Mouse (Mus musculus): ENCODE data around the gene Actl7b. TPM values are rescaled to one million over a fixed set of nuclear protein-coding genes. Genes with fewer than 3 reads are reported as not detected.

Actl7b gene
- polyA plus RNA-seq, 1 experiment, result not detected

DNA sequence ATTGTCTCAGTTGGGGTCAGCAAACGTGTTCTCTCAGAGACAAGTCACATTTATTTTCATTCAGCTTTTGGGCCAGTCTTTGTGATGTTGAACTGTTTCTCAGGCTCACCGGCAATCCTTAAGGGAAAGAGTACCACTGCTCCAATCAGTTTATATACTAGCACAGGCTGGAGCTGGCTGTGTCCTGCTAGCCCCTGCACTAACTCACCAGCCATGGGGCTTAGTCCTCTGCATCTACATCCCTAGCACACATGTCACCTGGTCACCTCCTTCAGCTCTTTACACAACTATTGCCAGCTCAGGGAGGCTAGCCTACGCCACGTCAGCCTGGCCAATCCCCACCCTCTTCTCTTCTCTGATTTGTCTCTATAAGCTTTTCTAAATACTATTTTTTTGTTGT, 1.5 kb upstream of the Actl7b start:
- H3K4me1 ChIP-seq (ENCODE audit: control insufficient read depth, insufficient read depth, low read length), result no peaks in the 10 kb centered on the region
- no peak for TF ChIP-seq POLR2A (IDR thresholded peaks at IDR 0.05; ENCODE audit: low read depth, low read length)
- no peak for TF ChIP-seq CTCF (IDR thresholded peaks at IDR 0.05; ENCODE audit: borderline replicate concordance, insufficient read depth, low read length)
- H3K4me3 ChIP-seq (ENCODE audit: insufficient read depth, low read length), result no peak overlapping the region
- no peak overlapping the region for H3K27ac ChIP-seq (ENCODE audit: insufficient read depth, low read length)

DNA sequence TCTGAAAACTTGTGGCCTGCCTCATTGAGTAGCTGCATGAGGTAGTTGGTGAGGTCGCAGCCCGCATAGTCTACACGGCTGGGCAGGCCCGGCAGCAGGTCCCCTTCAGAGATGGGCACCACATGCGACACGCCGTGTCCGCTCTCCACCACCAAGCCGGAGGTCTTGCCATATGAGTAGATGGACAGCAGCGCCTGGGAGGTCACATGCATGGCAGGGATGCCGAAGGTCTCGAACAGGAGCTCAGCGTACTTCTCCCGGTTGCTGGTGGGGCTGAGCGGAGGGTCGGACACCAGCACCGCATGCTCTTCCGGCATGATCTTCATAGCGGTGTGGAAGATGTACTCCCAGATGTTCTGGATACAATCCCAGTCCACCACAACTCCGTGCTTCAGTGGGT, 632 bp downstream of the Actl7b start:
- no peak for TF ChIP-seq POLR2A (IDR thresholded peaks at IDR 0.05; ENCODE audit: low read depth, low read length)
- TF ChIP-seq CTCF (IDR thresholded peaks at IDR 0.05; ENCODE audit: borderline replicate concordance, insufficient read depth, low read length), result no peak
- Histone ChIP-seq H3K27ac (ENCODE audit: insufficient read depth, low read length) (no peak overlapping the region), H3K4me3 (ENCODE audit: insufficient read depth, low read length) (no peak overlapping the region), H3K4me1 (ENCODE audit: control insufficient read depth, insufficient read depth, low read length) (no peaks in the 10 kb centered on the region)

GRCm38 (mm10) chr4:56740020-56740485, 1.2 kb downstream of the Actl7b start, which contains the start of gene Gm26657:
Gene Gm26657 (plus strand): TSS chr4:56740070.
- H3K4me1 ChIP-seq (ENCODE audit: control insufficient read depth, insufficient read depth, low read length), result no peaks in the 10 kb centered on the region
- H3K4me3 ChIP-seq (ENCODE audit: insufficient read depth, low read length), result no peak within 1 kb of the TSS
- H3K27ac ChIP-seq (ENCODE audit: insufficient read depth, low read length), result no peak within 1 kb of the TSS
- TF ChIP-seq CTCF (IDR thresholded peaks at IDR 0.05; ENCODE audit: borderline replicate concordance, insufficient read depth, low read length), result no peak
- TF ChIP-seq POLR2A (IDR thresholded peaks at IDR 0.05; ENCODE audit: low read depth, low read length), result no peak

DNA sequence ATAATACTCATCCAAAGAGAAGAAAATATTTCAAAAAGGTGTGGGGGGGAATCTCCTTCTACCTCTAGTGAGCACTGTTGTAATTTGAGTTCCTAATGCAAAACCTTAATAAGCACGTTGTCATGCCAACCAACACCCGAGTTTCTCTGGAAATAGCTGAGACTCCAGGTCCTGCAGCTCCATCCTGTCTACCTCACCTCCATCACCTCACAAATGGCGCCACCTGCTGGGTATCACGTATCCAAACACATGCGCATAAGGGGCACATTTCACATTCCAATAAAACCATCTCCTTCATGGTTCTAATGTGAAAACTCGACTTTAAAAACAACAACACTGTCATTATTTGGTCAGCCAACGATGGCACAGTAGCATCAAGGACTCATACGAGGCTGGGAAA, 15.4 kb downstream of the Actl7b start:
- no peaks in the 10 kb centered on the region for H3K4me1 ChIP-seq (ENCODE audit: control insufficient read depth, insufficient read depth, low read length)
- H3K27ac ChIP-seq (ENCODE audit: insufficient read depth, low read length), result no peak overlapping the region
- no peak overlapping the region for H3K4me3 ChIP-seq (ENCODE audit: insufficient read depth, low read length)
- peak; percentile 38; the same call in 1 of the 2 replicates for TF ChIP-seq CTCF (IDR thresholded peaks at IDR 0.05; ENCODE audit: borderline replicate concordance, insufficient read depth, low read length)
- no peak for TF ChIP-seq POLR2A (IDR thresholded peaks at IDR 0.05; ENCODE audit: low read depth, low read length)

GRCm38 (mm10) chr4:56723237-56723636, 18.0 kb downstream of the Actl7b start:
- H3K4me1 ChIP-seq (ENCODE audit: control insufficient read depth, insufficient read depth, low read length), result no peaks in the 10 kb centered on the region
- no peak overlapping the region for H3K4me3 ChIP-seq (ENCODE audit: insufficient read depth, low read length)
- no peak overlapping the region for H3K27ac ChIP-seq (ENCODE audit: insufficient read depth, low read length)
- TF ChIP-seq POLR2A (IDR thresholded peaks at IDR 0.05; ENCODE audit: low read depth, low read length) (no peak), CTCF (IDR thresholded peaks at IDR 0.05; ENCODE audit: borderline replicate concordance, insufficient read depth, low read length) (no peak)

- Histone ChIP-seq H3K27ac (ENCODE audit: insufficient read depth, low read length) (no peak overlapping the region), H3K4me1 (ENCODE audit: control insufficient read depth, insufficient read depth, low read length) (no peaks in the 10 kb centered on the region), H3K4me3 (ENCODE audit: insufficient read depth, low read length) (no peak overlapping the region)
- TF ChIP-seq POLR2A (IDR thresholded peaks at IDR 0.05; ENCODE audit: low read depth, low read length) (no peak), CTCF (IDR thresholded peaks at IDR 0.05; ENCODE audit: borderline replicate concordance, insufficient read depth, low read length) (no peak)
These were observed 18.9 kb downstream of the Actl7b start for GRCm38 (mm10) chr4:56722346-56722745.

DNA sequence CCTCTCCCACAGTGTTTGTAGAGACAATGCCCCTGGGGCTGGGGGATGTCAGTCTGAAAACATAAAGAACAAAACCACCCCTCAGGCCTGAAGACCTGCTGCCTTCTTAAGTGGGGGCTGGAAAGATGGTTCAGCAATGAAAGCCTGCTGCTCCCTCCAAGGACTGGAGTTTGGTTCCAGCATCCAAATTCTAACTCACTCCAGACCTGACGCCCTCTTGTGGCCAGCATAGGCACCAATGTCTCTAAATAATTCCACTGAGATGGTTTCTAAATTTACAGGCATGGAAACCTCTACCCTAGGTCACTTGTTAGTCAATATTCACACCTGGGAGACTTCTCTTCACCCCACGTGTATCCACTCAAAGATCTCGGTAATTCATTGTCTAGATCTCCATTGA, 19.8 kb downstream of the Actl7b start:
- TF ChIP-seq POLR2A (IDR thresholded peaks at IDR 0.05; ENCODE audit: low read depth, low read length) (no peak), CTCF (IDR thresholded peaks at IDR 0.05; ENCODE audit: borderline replicate concordance, insufficient read depth, low read length) (peak; percentile 40; the same call in 1 of the 2 replicates)
- H3K4me3 ChIP-seq (ENCODE audit: insufficient read depth, low read length), result no peak overlapping the region
- H3K4me1 ChIP-seq (ENCODE audit: control insufficient read depth, insufficient read depth, low read length), result no peaks in the 10 kb centered on the region
- no peak overlapping the region for H3K27ac ChIP-seq (ENCODE audit: insufficient read depth, low read length)

DNA sequence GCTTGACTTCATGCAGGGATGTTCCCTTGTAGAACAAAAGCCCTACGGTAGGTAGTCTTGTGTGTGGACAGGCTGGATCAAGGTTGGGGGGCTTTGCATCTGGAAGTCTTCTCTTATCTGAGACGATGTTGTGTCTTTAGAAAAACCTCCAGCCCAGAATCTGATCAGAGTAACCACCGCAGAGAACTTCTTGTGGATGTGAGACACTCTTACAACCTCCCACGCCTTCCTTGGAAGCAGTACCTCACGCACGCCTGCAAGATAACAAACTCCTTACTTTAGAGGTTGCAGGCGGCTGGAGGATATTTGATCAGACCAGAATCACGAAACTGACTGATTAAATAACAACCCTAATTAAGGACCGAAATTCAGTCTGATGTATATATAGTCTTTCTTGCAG, 20.8 kb downstream of the Actl7b start:
- Histone ChIP-seq H3K27ac (ENCODE audit: insufficient read depth, low read length) (no peak overlapping the region), H3K4me1 (ENCODE audit: control insufficient read depth, insufficient read depth, low read length) (no peaks in the 10 kb centered on the region), H3K4me3 (ENCODE audit: insufficient read depth, low read length) (no peak overlapping the region)
- no peak for TF ChIP-seq POLR2A (IDR thresholded peaks at IDR 0.05; ENCODE audit: low read depth, low read length)
- no peak for TF ChIP-seq CTCF (IDR thresholded peaks at IDR 0.05; ENCODE audit: borderline replicate concordance, insufficient read depth, low read length)

GRCm38 (mm10) chr4:56719456-56719855, 21.8 kb downstream of the Actl7b start:
- Histone ChIP-seq H3K4me1 (ENCODE audit: control insufficient read depth, insufficient read depth, low read length) (no peaks in the 10 kb centered on the region), H3K4me3 (ENCODE audit: insufficient read depth, low read length) (no peak overlapping the region), H3K27ac (ENCODE audit: insufficient read depth, low read length) (no peak overlapping the region)
- TF ChIP-seq POLR2A (IDR thresholded peaks at IDR 0.05; ENCODE audit: low read depth, low read length) (no peak), CTCF (IDR thresholded peaks at IDR 0.05; ENCODE audit: borderline replicate concordance, insufficient read depth, low read length) (no peak)

DNA sequence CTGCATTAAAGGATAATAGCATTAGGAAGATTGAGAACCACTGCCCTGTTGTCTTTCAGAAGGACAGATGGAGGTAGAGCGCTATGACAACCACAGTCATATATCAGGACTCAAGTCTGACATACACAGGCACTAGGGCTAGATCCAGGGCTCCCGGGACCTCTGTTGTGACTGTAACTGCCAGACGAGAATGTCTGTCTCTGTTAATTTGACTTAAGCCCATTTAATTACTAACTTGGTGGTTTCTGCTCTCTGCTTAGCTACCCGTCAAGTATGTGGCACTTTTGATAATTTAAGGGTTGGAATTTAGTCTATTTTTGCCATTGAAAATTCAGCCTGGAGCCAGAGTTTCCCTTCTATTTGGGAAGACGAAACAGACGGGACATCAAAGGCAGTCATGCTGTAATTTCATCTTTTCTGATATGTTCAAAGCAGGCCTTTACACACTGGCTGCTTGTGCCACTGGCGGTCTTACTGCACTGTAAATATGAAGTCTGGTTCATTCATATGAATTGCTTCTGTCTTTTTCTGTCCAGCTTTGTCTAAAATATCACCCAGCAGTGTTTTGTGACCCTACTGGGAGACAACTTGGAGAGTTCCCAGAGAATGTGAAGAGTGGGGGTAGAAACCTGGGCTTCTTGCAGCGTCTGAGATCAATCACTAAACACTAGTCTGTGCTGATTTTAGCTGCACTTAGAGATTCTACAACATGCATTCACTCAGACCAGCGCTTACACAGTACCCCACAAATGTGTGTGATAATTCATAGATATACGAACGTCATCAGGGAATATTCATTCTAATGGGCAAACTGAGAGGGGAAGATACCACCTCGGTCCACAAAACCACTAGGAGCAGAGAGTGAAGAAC, 22.4 kb downstream of the Actl7b start:
- Histone ChIP-seq H3K4me1 (ENCODE audit: control insufficient read depth, insufficient read depth, low read length) (no peaks in the 10 kb centered on the region), H3K27ac (ENCODE audit: insufficient read depth, low read length) (no peak overlapping the region), H3K4me3 (ENCODE audit: insufficient read depth, low read length) (no peak overlapping the region)
- TF ChIP-seq POLR2A (IDR thresholded peaks at IDR 0.05; ENCODE audit: low read depth, low read length) (no peak), CTCF (IDR thresholded peaks at IDR 0.05; ENCODE audit: borderline replicate concordance, insufficient read depth, low read length) (no peak)
